Mouse (Mus musculus): Measurements from ENCODE around the gene Cwc27.

DNA sequence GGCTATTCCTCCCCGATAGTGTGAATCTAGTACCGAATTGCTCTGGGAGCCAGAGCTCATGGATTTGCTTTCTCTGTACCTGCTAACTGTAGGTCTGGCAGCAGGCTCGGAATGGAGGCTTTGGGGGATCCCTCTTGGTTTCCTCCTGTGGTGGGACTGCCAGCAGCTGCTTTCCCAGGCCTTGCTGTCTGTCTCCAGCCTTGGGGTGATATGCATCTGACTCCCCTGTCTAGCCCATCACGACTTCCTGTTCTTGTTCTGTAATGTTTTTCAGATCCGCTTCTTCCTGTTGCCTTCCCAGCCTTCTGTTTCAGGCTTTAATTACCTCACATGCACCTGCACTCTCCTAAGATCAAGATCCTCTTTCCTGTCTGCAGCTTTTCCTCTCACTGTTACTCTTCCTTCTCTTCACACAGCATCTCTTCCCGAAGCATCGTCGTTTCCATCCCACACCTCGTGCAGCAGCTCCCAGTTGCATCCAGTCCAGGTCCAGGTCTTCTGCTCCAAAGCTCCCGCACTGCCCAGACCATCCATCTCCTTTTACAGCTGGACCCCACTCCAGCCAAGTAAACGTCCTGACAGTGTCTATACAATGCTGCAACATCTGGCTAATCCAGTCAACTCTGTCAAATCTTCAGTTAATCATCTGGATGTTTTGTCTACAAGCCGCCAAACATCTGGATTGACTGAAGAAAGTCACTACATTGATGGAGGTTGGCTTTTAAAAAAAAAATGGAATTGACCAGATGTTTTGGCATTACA is 193.6 kb downstream of the Cwc27 start:
- TF ChIP-seq ZC3H11A (IDR thresholded peaks at IDR 0.05; ENCODE audit: borderline replicate concordance, low read depth, low read length) (no peak), HCFC1 (IDR thresholded peaks at IDR 0.05; ENCODE audit: borderline replicate concordance, insufficient read depth, low read length) (no peak), MAFK (IDR thresholded peaks at IDR 0.05; ENCODE audit: insufficient read depth, low read depth, low read length) (no peak), CHD2 (IDR thresholded peaks at IDR 0.05; ENCODE audit: low read depth, low read length) (no peak), ZNF384 (IDR thresholded peaks at IDR 0.05; ENCODE audit: low read depth, low read length) (no peak)

Data from ES-E14 (cell line).